Mouse (Mus musculus) spleen, adult 2 months (tissue): Measurements from ENCODE around the gene Srf.

Experiments
- CTCF ChIP-seq: fragments of 200-500 bp; IDR thresholded peaks from 2 replicates; pipeline ENCODE4 v1.5.1; 2011; ENCODE audit warnings: mild to moderate bottlenecking, inconsistent platforms; ENCODE audit not compliant: insufficient read depth, insufficient read length, insufficient replicate concordance; ENCODE audit errors: extremely low read depth
- POLR2A ChIP-seq: fragments of 200-500 bp; IDR thresholded peaks from 2 replicates; pipeline ENCODE4 v1.6.1; 2011; ENCODE audit warnings: low read depth, low read length, inconsistent platforms

DNA sequence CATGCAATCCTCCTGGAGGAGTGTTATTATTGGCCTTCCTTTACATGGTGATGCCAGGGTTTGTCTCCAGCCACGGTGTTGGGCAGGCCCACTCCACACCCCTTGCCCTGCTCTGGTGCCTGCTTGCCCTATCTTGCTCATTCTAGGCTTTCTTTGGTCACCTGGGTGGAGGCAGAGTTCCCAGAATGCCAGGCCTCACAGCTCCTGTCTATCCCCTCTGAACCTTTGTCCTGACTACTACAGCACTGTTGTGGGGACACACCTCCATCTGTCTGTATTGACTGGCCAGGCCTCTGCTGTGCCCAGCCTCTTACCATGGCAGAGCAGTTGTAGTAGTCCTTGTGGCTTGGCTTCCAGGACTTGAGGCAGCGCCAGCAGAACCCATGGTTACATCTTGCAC lies 53.2 kb downstream of the Srf start:
- TF ChIP-seq CTCF (no peak), POLR2A (no peak)
